Mouse (Mus musculus) heart, postnatal 0 days (tissue): Measurements from ENCODE around the gene Slc25a39. TPM values are rescaled to one million over a fixed set of nuclear protein-coding genes. Genes with fewer than 3 reads are reported as not detected.

Experiments
- ATAC-seq: fragments of 200-750 bp; cut with Nextera tagmentation; 2 replicates; pipeline ENCODE4 v1.8.0; 2017; ENCODE audit warnings: low read depth, moderate number of reproducible peaks, moderate library complexity; ENCODE audit not compliant: insufficient read depth
- DNase-seq: peaks from one replicate; pipeline ENCODE4 v3.0.0-alpha.2; 2016; ENCODE audit warnings: low spot score
- H3K27ac ChIP-seq: fragments of 300-500 bp; sonication (generic); 2 replicates; pipeline ENCODE4 v1.5.1; 2014; ENCODE audit warnings: low read depth, mild to moderate bottlenecking
- H3K27me3 ChIP-seq: fragments of 300-500 bp; sonication (generic); 2 replicates; pipeline ENCODE4 v1.6.1; 2014; ENCODE audit warnings: low read length, mixed read lengths; ENCODE audit not compliant: control insufficient read depth, insufficient read depth
- H3K36me3 ChIP-seq: fragments of 300-500 bp; sonication (generic); replicated peaks from 2 replicates; pipeline ENCODE4 v1.6.1; 2014; ENCODE audit warnings: low read length, mixed read lengths; ENCODE audit not compliant: control insufficient read depth, insufficient read depth
- H3K4me1 ChIP-seq: fragments of 300-500 bp; sonication (generic); 2 replicates; pipeline ENCODE4 v1.6.1; 2014; ENCODE audit warnings: antibody characterized with exemption; ENCODE audit not compliant: control insufficient read depth, insufficient read depth
- H3K4me2 ChIP-seq: fragments of 300-500 bp; sonication (generic); 2 replicates; pipeline ENCODE4 v1.6.1; 2014; ENCODE audit warnings: low read depth, mild to moderate bottlenecking, low read length, moderate library complexity
- H3K4me3 ChIP-seq: fragments of 300-500 bp; sonication (generic); 2 replicates; pipeline ENCODE4 v1.5.1; 2014; ENCODE audit warnings: low read depth, low read length
- H3K9ac ChIP-seq: fragments of 300-500 bp; sonication (generic); replicated peaks from 2 replicates; pipeline ENCODE4 v1.6.1; 2014; ENCODE audit warnings: low read depth, low read length, mixed read lengths
- H3K9me3 ChIP-seq: fragments of 300-500 bp; sonication (generic); replicated peaks from 2 replicates; pipeline ENCODE4 v1.6.1; 2016; ENCODE audit warnings: low read length; ENCODE audit not compliant: control insufficient read depth
- CTCF ChIP-seq: IDR thresholded peaks from 2 replicates; pipeline ENCODE4 v1.5.1; 2016; ENCODE audit warnings: antibody characterized with exemption, control low read depth, low read depth
- EP300 ChIP-seq: IDR thresholded peaks from 2 replicates; pipeline ENCODE4 v1.6.1; 2016; ENCODE audit warnings: antibody characterized with exemption, low read depth
- WGBS: fragments of 180-500 bp; shearing (Covaris S2); extraction: QIAGEN DNeasy Blood & Tissue Kit; methylation state at CpG from one replicate; pipeline ENCODE4 v1.1.7; 2014; 5-methylcytosine and 5-hydroxymethylcytosine counted together
- polyA plus RNA-seq: library from polyadenylated mRNA; unstranded; fragments of >200 nt; fragmentation: Nextera tagmentation; extraction: Ambion mirVana; gene quantifications from 2 replicates; pipeline ENCODE4 v1.2.1, GENCODE M21; 2015
- total RNA-seq: library from RNA; depleted of rRNA; stranded (reverse); fragments of >200 nt; gene quantifications from 2 replicates; pipeline ENCODE4 v1.2.3, GENCODE M21; 2014; ENCODE audit warnings: low replicate concordance

The Slc25a39 gene
- total and polyA plus RNA-seq, 2 experiments from 2014 or later = 267 to 281 TPM

GRCm38 (mm10) chr11:102409795-102410330, 2.1 kb upstream of the Slc25a39 start:
- H3K9ac ChIP-seq = no peak overlapping the region
- no peak overlapping the region for H3K4me3 ChIP-seq
- WGBS = 78% methylated on average over 3 of the region's 3 CpGs

GRCm38 (mm10) chr11:102408888-102409794, 1.4 kb upstream of the Slc25a39 start:
- 35% methylated on average over 15 of the region's 15 CpGs for WGBS
- peaks cover 9% of the 10 kb centered on the region for H3K36me3 ChIP-seq
- no peaks in the 10 kb centered on the region for H3K9me3 ChIP-seq
- DNase-seq (no peak), ATAC-seq (no peak)
- TF ChIP-seq EP300 (no peak), CTCF (no peak)
- H3K4me2 ChIP-seq = peak overlapping the region; percentile 66
- H3K4me1 ChIP-seq = peaks cover 15% of the 10 kb centered on the region
- H3K27ac ChIP-seq = peak overlapping the region; percentile 86
- no peak overlapping the region for H3K9ac ChIP-seq
- H3K27me3 ChIP-seq = no peaks in the 10 kb centered on the region
- peak overlapping the region; percentile 93 for H3K4me3 ChIP-seq

More at GRCm38 (mm10) chr11:102409795-102410330, 2.1 kb upstream of the Slc25a39 start:
- peaks cover 2% of the 10 kb centered on the region; the same call in 1 of the 2 replicates for H3K36me3 ChIP-seq
- TF ChIP-seq CTCF (no peak), EP300 (no peak)
- H3K9me3 ChIP-seq = no peaks in the 10 kb centered on the region
- H3K27ac ChIP-seq = no peak overlapping the region
- H3K4me2 ChIP-seq = no peak overlapping the region
- H3K27me3 ChIP-seq = no peaks in the 10 kb centered on the region
- no peak for ATAC-seq
- H3K4me1 ChIP-seq = peaks cover 15% of the 10 kb centered on the region
- no peak for DNase-seq

- DNase-seq = peak; percentile 99
- peaks cover 17% of the 10 kb centered on the region for H3K36me3 ChIP-seq
- H3K9me3 ChIP-seq = no peaks in the 10 kb centered on the region
- ATAC-seq = peak; percentile 88
- H3K9ac ChIP-seq = peak overlapping the region; percentile 69; the same call in 1 of the 2 replicates
- H3K27ac ChIP-seq = peak overlapping the region; percentile 95
- TF ChIP-seq CTCF (no peak), EP300 (peak; percentile 86)
- peak overlapping the region; percentile 93 for H3K4me3 ChIP-seq
- H3K4me2 ChIP-seq = peak overlapping the region; percentile 66
- no peaks in the 10 kb centered on the region for H3K27me3 ChIP-seq
- H3K4me1 ChIP-seq = peaks cover 15% of the 10 kb centered on the region
- WGBS = under 1% methylated on average over 32 of the region's 32 CpGs
Measured at GRCm38 (mm10) chr11:102408344-102408876, 664 bp upstream of the Slc25a39 start.

- ATAC-seq = peak; percentile 78
- WGBS = under 1% methylated on average over 64 of the region's 85 CpGs
- peak; percentile 37; the same call in 1 of the 2 replicates for TF ChIP-seq EP300
- 0 out of 2 replicates have a peak, but pooled peaks have one; percentile 4 for TF ChIP-seq CTCF
Measured at GRCm38 (mm10) chr11:102406900-102407833, 579 bp downstream of the Slc25a39 start.

GRCm38 (mm10) chr11:102406401-102406800, 1.3 kb downstream of the Slc25a39 start:
- Histone ChIP-seq H3K9ac (peak overlapping the region; percentile 69), H3K4me1 (peaks cover 15% of the 10 kb centered on the region), H3K27ac (peak overlapping the region; percentile 95), H3K9me3 (no peaks in the 10 kb centered on the region), H3K36me3 (peaks cover 30% of the 10 kb centered on the region), H3K27me3 (no peaks in the 10 kb centered on the region), H3K4me2 (peak overlapping the region; percentile 66), H3K4me3 (peak overlapping the region; percentile 93)
- TF ChIP-seq CTCF = no peak
- TF ChIP-seq EP300 = no peak
- DNase-seq (no peak), ATAC-seq (no peak)
- 13% methylated on average over 3 of the region's 3 CpGs for WGBS

More at GRCm38 (mm10) chr11:102406900-102407833, 579 bp downstream of the Slc25a39 start:
- peak overlapping the region; percentile 66 for H3K4me2 ChIP-seq
- peak overlapping the region; percentile 93 for H3K4me3 ChIP-seq
- H3K36me3 ChIP-seq = peaks cover 29% of the 10 kb centered on the region
- peaks cover 15% of the 10 kb centered on the region for H3K4me1 ChIP-seq
- H3K9me3 ChIP-seq = no peaks in the 10 kb centered on the region
- no peaks in the 10 kb centered on the region for H3K27me3 ChIP-seq
- H3K9ac ChIP-seq = peak overlapping the region; percentile 69
- H3K27ac ChIP-seq = peak overlapping the region; percentile 95
- peak; percentile 91 for DNase-seq
